Mouse (Mus musculus) neural tube, embryonic 10.5 days (tissue): ENCODE data around the gene Exosc5.

Source experiments
- DNase-seq: peaks from one replicate; pipeline ENCODE4 v3.0.0-alpha.2; 2017; ENCODE audit warnings: low spot score; ENCODE audit errors: extremely low spot score

Exosc5 gene

DNA sequence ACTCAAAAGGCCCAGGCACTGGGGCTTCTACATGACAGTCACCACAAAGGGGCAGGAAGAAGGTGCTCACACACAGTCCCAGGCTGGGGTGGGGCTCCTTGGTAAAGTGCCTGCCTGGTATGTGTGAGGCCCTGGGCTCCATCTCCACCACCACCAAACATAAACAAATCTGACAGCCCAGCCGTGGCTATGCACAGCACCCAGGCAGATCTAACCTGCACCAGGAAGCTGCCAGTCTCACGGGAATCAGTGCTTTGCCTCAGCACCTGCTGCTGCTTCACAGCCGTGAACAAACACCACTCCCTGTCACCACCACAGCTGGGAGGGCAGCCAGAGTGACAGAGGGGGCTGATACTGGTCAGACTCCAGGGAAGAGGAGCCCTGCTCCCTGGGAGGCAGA, 22.6 kb upstream of the Exosc5 start:
- DNase-seq: no peak

- DNase-seq: no peak
Measured at GRCm38 (mm10) chr7:25637099-25637498, 21.9 kb upstream of the Exosc5 start.

- no peak for DNase-seq
Measured at GRCm38 (mm10) chr7:25639754-25640153, 19.2 kb upstream of the Exosc5 start.

DNA sequence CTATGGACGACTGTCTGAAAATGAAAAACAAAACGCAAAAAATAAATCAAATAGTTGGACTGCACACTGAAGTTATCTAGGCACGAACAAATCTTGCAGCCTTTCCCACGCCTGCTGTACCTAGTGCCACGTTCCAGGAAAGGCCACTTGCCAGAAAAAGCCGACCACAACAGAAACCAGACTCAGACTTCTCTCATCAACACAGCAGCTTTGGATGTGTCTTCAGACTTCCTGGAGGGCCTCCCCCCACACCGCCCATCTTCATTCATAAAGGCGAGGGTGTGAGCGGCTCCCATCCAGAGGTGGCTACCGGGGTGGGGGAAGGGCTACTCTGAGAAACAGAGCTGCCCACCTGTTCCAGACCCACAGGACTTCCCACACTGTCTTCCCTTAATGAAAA, 14.8 kb upstream of the Exosc5 start:
- no peak for DNase-seq

GRCm38 (mm10) chr7:25644631-25645030, 14.3 kb upstream of the Exosc5 start:
- DNase-seq: no peak

- no peak for DNase-seq
Measured at GRCm38 (mm10) chr7:25645074-25645473, 13.9 kb upstream of the Exosc5 start.

- DNase-seq: no peak
Measured at GRCm38 (mm10) chr7:25647574-25648123, 11.3 kb upstream of the Exosc5 start.

DNA sequence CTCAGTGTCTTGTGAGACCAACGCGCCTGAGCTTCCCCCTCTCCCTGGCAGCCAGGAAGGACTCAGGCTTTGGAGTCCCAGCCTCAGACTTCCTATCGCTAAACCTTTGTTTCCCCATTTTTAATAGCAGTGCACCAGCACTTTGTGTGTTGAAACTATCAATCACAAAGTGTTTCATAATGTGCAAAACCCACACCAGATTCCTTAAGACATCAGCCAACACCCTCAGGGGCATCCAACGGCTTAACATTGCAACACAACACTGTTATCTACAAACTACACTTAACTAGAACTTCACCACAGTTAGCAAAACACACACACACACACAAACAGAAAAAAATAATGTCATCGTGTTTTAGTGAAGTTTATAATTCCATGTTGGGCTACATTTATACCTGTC, 9.1 kb upstream of the Exosc5 start:
- DNase-seq: no peak

GRCm38 (mm10) chr7:25651281-25651680, 7.7 kb upstream of the Exosc5 start:
- no peak for DNase-seq

GRCm38 (mm10) chr7:25652244-25652759, 6.7 kb upstream of the Exosc5 start:
- DNase-seq: no peak

DNA sequence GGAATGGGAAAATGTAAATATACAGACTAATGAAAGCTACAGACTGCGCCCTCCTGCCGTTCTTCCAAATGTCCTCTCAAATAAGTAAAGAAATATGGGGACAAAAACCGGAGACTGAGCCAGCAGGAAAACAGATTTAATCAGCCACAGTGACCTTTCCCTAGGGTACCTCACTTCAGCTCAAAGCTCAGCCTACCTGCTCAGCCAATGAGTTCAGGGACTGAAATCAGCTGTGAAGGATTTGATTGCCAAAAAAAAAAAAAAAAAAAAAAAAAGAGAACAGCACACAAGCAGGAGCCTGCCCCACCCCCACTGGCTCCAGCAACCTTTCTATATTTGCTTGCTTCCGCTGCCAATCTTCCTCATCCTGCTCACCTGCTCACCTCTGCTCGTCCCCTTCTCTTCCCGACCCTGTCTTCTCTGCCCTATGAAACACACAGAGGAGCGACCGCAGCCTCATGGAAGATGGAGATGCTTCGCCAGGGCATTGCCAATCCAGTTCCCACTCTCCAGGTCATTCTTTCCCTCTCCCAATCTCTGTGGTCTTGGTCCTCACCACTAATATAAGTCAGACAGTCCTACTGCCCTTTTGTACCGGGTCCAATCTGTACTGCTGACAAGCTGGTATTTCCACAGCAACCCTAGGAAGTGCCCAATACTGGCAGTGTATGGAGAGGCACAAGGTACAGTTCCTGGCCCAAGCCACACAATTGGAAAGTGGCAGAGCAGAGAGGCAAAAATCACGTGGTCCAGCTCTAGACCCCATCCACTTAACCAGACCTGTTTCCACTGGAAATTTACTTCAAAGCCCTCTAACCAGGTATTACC, 3.1 kb upstream of the Exosc5 start:
- no peak for DNase-seq

GRCm38 (mm10) chr7:25657785-25658184, 1.2 kb upstream of the Exosc5 start:
- no peak for DNase-seq

GRCm38 (mm10) chr7:25666381-25666780, 7.4 kb downstream of the Exosc5 start:
- no peak for DNase-seq

GRCm38 (mm10) chr7:25669158-25669557, 10.2 kb downstream of the Exosc5 start:
- no peak for DNase-seq

- DNase-seq: no peak
Measured at GRCm38 (mm10) chr7:25669631-25670030, 10.7 kb downstream of the Exosc5 start.

DNA sequence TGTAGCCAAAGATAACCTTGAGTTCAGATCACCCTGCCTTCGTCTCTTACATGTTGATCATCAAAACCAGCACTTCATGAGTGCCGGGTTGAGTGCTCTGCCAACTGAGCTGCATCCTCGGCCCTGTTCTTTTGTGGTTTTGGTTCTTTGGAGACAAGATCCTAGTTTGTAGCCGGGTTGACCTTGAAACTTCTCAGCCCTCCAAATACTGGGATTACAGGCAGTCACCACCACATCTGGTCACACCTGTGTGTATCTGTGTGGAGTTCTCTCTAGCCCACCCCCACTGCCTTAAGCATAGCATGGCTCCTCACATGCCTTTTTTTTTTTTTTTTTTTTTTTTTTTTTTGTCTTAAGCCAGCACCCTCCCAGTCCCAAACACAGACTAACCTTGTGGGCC, 11.1 kb downstream of the Exosc5 start:
- no peak for DNase-seq

- no peak for DNase-seq
Measured at GRCm38 (mm10) chr7:25671686-25672085, 12.7 kb downstream of the Exosc5 start.

DNA sequence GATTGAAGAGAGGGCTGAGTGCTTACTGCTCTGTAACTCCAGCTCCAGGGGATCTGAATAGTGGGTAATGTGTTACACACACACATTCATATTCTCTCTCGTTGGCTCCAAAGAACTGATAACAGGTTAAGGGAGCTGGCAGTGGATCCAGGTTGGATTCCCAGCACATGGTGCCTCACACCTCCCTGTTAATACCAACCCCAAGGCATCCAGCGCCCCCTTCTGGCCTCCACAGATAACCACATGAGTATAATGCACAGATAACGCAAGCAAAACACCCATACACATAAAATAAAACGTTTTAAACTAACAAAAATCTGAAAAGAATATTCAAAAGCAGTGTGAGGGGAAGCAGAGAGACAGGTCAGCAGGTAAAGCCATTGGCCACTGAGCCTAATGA, 13.5 kb downstream of the Exosc5 start:
- no peak for DNase-seq

DNA sequence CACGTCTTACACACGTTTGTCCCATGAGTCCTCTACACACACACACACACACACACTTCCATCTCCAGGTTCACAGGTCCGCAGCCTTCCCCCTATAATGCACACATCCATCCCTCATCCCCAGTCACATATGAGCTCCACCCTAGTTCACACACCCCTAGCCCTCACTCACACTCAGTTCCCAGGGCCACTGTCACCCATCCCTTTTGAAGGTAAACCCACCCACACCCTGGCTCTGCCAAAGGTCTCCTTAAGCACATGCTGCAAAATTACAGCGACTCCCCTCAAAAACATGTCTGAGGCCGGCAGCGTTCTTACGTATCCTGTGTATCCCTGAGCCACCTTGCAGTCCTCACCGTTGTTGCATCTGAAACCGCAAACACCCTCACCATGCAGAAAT, 15.3 kb downstream of the Exosc5 start:
- DNase-seq: no peak

- DNase-seq: no peak
Measured at GRCm38 (mm10) chr7:25674719-25675300, 15.8 kb downstream of the Exosc5 start, which contains the start of gene Tmem91. Tmem91 (minus strand) TSS chr7:25675166.

DNA sequence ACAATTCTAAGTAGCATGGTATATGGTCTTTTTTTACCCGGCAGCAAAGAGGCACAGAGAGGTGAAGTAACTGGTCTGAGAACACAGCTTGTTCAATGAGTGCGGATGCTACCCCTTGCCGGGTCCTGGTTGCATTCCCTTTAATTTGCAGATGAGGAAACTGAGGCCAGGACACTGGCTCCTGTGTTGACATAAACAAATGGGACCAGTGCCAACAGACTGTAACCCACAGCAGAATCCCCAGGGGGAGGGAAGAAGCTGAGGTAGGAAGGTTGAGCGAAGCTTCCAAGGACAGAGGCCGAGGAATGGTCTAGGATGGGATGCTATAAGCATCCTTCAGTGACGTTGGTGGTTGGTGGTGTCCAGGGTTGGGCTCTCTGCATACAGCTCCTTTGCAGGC, 16.4 kb downstream of the Exosc5 start:
- no peak for DNase-seq

GRCm38 (mm10) chr7:25676085-25676781, 17.3 kb downstream of the Exosc5 start:
- no peak for DNase-seq
